Mouse (Mus musculus): ENCODE data around the gene Cfap77.
A peak's percentile ranks its signal among the peaks of the same experiment; 100 is the strongest.
"Not testable (repeated sequence)": the region's sequence is repeated elsewhere in the genome, so short reads cannot be mapped to it uniquely, and the experiment has no call there.

Cfap77 gene

DNA sequence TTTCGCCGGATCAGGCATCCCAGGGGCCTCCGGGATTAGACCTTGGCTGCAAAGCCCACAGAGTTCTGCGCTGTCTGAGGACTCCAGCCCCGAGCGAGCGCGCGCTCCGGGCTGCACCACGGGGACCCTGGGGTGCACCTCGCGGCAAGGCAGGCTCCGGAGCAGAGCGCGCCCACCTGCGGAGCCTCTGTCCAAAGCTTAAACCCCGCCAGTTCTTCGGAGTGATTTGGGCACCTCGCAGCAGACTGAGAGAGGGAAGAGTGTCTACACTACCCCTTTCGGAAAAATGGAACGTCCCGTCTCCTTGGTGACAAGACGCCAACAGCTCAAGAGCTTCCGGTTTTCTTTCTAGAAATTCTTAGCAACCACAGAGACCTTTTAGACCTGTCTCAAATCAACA, at the start of gene Cfap77:
Gene Cfap77 (minus strand): TSS at position 76 of the 400 bp plus-strand sequence.
- peak; percentile 24 to 53 for DNase-seq (ENCODE audit: low spot score in 2 of 2)

DNA sequence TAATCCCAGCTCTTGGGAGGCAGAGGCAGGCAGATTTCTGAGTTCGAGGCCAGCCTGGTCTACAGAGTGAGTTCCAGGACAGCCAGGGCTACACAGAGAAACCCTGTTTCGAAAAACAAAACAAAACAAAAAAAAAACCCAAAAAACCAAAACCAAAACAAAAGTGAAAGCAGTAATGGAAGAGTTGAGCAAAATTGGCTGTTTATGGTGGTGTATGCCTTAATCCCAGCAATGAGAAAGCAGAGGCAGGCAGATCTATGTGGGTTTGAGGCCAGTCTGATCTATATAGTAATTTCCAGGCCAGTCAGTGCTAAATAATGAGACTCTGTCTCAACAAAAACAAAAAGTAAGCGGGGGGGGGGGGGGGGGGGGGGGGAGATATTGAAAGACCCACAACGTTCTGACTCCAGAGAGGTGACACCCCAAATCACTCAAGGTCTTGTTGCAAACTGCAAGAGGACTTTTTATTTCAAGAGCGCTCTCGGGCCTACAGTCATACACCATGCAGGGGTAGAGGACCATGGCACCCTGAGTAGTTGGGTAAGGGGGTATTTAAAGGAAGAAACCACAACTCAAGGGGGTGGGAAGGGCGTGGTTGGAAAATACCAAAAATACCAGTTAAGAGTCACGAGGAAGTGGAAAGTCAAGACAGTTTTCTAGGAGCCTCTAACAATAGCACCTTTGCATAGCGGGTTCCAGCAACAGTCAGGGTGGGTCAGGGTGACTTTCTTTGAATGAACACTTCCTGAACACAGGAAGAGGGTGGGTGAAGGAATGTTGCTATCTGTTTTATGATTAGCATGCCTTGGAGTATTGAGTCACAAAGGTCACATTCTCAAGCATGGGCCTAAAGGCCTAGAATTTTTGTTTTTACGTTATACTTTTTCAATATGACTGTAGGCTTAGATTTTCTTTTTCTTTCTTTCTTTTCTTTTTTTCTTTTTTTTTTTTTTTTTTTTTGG, 47.8 kb upstream of the Cfap77 start:
- not testable (repeated sequence) for DNase-seq (ENCODE audit: low spot score in 2 of 2)

DNA sequence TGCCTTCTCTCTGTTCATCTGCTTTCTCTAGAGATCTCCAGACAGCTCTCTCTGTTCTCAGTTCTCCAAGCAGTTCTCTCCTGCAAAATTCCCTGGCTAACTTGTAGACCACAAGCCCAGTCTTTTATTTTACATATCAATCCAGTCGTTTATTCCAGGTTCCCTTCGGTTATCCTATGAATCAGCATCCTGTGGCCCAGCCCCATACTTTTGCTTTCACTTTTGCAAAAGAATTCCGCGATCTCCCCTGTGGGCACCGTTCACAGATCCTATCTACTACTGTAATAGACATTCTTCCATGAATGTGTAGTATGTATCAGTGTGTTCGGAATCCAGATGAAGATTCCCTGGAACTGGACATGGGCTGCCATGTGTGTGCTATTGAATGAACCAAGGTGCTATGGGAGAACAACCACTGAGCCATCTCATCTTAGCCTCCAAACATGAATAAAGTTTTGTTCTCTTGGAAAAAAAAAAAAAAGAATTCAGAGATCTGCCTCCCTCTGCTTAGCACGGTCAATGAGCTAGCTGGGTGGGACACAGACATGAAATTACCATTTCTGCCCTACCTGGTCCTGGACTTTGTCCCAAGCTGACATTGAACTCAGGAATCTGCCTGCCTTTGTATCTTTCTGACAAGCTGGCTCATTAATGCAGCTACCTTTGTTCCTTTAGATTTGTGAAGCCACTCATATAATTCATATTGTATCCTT, 46.1 kb upstream of the Cfap77 start:
- no peak for DNase-seq (ENCODE audit: low spot score in 2 of 2)

- no peak for DNase-seq (ENCODE audit: low spot score in 2 of 2)
These were observed 44.8 kb upstream of the Cfap77 start for GRCm38 (mm10) chr2:29099646-29100045.

DNA sequence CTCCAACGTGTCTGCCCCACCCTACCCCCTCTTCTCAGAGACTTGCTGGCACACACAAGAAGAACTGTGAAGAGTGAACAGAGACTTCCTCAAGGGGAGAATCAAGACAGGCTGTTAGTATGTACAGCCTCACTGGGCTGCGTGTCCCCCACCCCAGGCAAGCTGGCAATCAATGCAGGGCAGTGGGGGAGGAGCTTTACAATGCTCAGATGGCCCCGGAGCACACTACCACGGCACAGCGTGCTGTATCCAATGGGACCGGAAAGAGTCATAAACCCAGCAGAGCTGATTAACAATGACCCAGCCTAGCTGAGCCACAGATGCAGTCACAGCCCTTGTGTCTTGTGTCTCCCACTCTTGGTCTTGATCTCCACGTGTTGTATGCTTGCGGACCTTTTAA, 43.9 kb upstream of the Cfap77 start:
- DNase-seq (ENCODE audit: low spot score in 2 of 2) = no peak

DNA sequence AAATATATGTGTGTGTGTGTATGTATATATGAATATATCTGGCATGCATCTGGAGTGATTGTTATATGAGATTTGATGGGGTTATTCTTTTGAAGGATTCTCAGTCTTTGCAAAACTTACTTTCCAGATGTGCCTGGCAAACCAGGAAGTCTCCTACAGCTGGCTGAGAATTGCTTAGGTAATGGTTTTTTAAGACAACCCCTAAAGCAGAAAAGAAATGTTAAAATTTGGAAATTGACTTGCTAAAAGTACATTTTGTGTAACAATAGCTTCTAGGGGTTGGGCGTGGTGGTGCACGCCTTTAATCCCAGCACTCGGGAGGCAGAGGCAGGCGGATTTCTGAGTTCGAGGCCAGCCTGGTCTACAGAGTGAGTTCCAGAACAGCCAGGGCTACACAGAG, 43.1 kb upstream of the Cfap77 start:
- DNase-seq (ENCODE audit: low spot score in 2 of 2) = not testable (repeated sequence)

DNA sequence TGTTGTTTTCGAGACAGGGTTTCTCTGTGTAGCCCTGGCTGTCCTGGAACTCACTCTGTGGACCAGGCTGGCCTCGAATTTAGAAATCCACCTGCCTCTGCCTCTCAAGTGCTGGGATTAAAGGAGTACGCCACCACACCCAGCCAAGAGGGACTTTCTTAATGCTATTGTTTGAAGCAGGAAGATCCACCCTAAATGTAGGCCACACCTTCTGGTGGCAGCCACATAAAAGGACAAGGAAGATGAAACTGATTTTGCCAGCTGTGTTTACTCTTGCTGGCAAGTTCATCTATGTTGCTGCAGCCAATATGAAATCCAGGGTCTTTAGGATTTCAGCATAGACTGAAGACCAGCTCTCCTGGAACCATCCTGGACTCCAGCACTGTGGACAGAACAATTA, 42.6 kb upstream of the Cfap77 start:
- DNase-seq (ENCODE audit: low spot score in 2 of 2) = no peak

GRCm38 (mm10) chr2:29096751-29097150, 41.9 kb upstream of the Cfap77 start:
- no peak for DNase-seq (ENCODE audit: low spot score in 2 of 2)

- DNase-seq (ENCODE audit: low spot score in 2 of 2) = no peak
These were observed 40.8 kb upstream of the Cfap77 start for GRCm38 (mm10) chr2:29095674-29096073.

DNA sequence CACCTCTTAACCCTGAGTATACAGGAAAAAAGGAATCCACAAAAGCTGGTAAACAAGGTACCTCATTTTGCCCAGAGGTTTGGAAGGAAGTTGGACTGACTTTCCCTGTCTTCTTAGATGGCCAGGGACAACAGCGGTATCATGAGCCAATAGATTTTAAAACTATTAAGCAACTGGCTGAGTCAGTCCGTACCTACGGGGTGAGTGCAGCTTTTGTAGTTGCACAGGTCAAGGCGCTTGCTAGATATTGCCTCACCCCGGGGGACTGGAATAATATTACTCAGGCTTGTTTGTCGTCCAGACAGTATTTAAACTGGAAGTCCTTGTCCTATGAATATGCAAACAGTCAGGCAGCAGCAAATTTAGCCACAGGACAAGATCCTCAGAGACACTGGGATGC, 34.4 kb upstream of the Cfap77 start:
- not testable (repeated sequence) for DNase-seq (ENCODE audit: low spot score in 2 of 2)

GRCm38 (mm10) chr2:29086026-29086425, 31.2 kb upstream of the Cfap77 start:
- no peak for DNase-seq (ENCODE audit: low spot score in 2 of 2)

- DNase-seq (ENCODE audit: low spot score in 2 of 2) = no peak
These were observed 27.1 kb upstream of the Cfap77 start for GRCm38 (mm10) chr2:29081965-29082364.

DNA sequence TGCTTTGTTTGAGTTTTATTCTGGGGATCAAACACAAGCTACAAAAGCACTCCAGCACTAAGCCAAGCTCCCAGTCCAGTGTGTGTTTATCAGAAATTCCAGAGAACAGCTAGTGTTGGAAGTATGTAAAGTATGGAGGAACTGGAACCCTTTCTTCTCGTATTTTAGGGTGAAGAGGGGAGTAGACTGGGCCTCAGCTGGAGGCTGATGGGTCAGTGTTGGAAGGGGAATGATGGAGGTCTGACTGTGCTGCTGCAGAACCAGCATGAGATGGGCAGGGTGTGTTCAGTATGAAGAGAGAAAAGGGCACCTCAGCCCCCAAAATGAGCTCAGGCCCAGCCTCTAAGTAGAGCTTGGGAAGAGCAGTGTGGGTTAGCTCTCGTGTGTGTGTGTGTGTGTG, 21.4 kb upstream of the Cfap77 start:
- no peak for DNase-seq (ENCODE audit: low spot score in 2 of 2)

DNA sequence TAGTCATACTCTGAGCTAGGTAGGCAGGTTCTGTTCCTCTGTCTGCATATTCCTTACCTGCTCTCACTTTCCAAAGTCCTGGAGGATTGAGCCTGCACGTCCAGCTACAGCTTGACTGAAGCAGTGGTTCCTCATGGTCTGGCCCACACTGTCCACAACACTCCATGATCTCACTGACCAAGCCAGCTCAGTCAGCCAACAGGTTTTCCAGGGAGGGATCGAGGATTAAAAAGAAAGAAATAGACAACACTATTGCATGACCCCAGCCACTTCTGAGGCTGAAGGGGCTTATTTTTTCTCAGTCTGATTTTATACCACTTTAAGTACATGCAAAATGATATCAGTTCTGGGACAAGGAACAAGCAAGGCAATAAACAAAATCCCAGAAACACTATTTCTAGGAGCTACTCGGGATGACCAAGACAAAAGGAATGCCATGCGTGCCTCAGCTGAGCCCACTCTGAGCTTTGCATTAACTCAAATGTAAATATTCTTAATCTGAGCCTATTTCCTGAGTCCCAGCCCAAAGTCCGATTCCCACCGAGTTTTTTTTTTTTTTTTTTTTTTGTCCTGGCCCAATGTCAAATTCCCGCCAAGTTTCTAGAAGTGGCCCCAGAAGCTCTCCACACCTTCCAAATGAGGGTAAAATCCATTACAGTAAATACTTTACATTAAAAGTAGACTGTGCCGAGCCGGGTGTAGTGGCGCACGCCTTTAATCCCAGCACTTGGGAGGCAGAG, 20.6 kb upstream of the Cfap77 start:
- DNase-seq (ENCODE audit: low spot score in 2 of 2) = no peak

DNA sequence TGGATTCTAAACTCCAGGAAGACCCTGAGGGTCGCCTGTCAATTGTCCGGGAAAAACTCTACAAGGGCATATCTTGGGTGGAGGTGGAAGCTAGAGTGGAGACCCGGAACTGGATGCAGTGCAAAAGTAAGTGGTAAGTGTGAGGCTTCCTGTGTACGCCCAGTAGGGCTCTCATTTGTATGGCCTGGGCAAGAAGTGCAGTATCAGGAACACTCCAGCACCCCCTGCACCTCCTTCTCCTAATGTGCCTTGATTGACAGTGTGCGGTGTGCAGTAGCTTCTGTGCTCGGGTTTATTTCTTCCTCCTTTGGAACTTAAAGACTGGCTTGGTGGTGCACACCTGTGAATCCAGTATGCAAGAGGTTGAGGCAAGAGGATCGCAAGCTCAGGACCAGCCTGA, 19.8 kb upstream of the Cfap77 start:
- no peak for DNase-seq (ENCODE audit: low spot score in 2 of 2)

DNA sequence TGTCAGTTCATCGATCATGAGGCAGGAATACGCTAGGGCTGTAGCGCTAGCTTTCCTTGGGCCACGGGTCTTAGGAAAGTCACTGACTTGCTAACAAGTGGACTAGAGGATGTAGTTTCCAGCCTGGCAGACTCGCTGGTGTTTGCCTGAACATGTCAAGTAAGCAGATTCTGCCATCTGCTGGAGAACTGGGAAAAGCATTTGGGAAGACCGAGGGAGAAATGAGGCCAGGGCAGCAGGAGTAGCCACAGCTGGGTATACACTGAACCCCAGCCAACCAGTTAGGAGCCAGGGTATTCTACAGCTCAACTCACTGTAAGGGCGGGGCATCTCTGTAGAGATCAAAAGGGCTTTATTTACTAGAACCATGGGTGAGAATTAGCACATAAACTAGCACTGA, 11.5 kb upstream of the Cfap77 start:
- DNase-seq (ENCODE audit: low spot score in 2 of 2) = peak in 1 of 2 experiments; percentile 32

DNA sequence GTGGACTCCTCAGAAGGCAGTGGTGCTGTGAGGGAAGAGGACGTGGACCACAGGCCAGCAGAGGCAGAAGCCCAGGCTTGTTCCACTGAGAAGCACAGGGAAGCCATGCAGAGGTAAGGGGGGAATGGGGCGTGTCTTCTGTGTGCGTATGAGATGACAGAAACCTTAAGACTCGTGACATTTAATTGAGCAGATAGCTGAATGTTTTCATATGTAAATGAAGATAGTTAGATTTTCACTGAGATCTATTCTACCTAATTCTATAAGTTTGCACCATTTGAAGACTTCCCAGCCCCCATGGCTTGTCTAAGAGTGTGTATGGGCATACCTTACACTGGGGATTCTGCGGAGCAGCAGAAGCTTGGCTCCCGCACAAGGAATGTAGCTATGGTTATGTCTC, 10.9 kb upstream of the Cfap77 start:
- DNase-seq (ENCODE audit: low spot score in 2 of 2) = no peak

GRCm38 (mm10) chr2:29060135-29060597, 5.3 kb upstream of the Cfap77 start, which contains the start of gene Ttf1:
Ttf1 (plus strand) TSS chr2:29060262.
- DNase-seq (ENCODE audit: low spot score in 2 of 2) = peak; percentile 87 to 93

GRCm38 (mm10) chr2:29054545-29054935, 326 bp downstream of the Cfap77 start:
- no peak for DNase-seq (ENCODE audit: low spot score in 2 of 2)

- peak; percentile 57 to 73 for DNase-seq (ENCODE audit: low spot score in 2 of 2)
These were observed 893 bp downstream of the Cfap77 start for GRCm38 (mm10) chr2:29053802-29054544.

- DNase-seq (ENCODE audit: low spot score in 2 of 2) = peak; percentile 48 to 49
These were observed 1.9 kb downstream of the Cfap77 start for GRCm38 (mm10) chr2:29052943-29053454.
